Mouse (Mus musculus) myocyte (in vitro differentiated cells): Measurements from ENCODE around the gene Pogk. TPM values are rescaled to one million over a fixed set of nuclear protein-coding genes. Genes with fewer than 3 reads are reported as not detected.
A peak's percentile ranks its signal among the peaks of the same experiment; 100 is the strongest.

Source experiments
- H3K27me3 ChIP-seq: one replicate; pipeline ENCODE4 v1.6.1; 2011; ENCODE audit not compliant: control insufficient read depth, insufficient read depth, insufficient read length
- H3K36me3 ChIP-seq: one replicate; pipeline ENCODE4 v1.6.1; 2011; ENCODE audit not compliant: control insufficient read depth, insufficient read depth
- H3K4me2 ChIP-seq: one replicate; pipeline ENCODE4 v1.6.1; 2011; ENCODE audit warnings: low read depth, control low read depth
- H3K4me3 ChIP-seq: one replicate; pipeline ENCODE4 v1.5.1; 2011; ENCODE audit warnings: mild to moderate bottlenecking, control low read depth, moderate library complexity
- H3K79me2 ChIP-seq: one replicate; pipeline ENCODE4 v1.6.1; 2011; ENCODE audit not compliant: control insufficient read depth, insufficient read depth
- H3ac ChIP-seq: one replicate; pipeline ENCODE4 v1.6.1; 2011; ENCODE audit not compliant: control insufficient read depth, insufficient read length
- CEBPB ChIP-seq: IDR thresholded peaks from 2 replicates; pipeline ENCODE4 v1.6.1; 2011; ENCODE audit warnings: mild to moderate bottlenecking, moderate library complexity; ENCODE audit not compliant: poor library complexity, insufficient read depth, severe bottlenecking
- E2F4 ChIP-seq: IDR thresholded peaks from one replicate; pipeline ENCODE4 v1.6.1; 2011; ENCODE audit warnings: mild to moderate bottlenecking, control low read depth, moderate library complexity; ENCODE audit not compliant: insufficient read depth
- MAX ChIP-seq: IDR thresholded peaks from one replicate; pipeline ENCODE4 v1.6.1; 2011; ENCODE audit warnings: low read depth, mild to moderate bottlenecking, control low read depth
- MYOD1 ChIP-seq, 3 experiments: IDR thresholded peaks; one replicate each; pipeline ENCODE4 v1.6.1; 2011; ENCODE audit warnings: control low read depth in 2 of 3, low read depth in 2 of 3, mild to moderate bottlenecking in 2 of 3, moderate library complexity in 1 of 3; ENCODE audit not compliant: insufficient read length in 2 of 3, control insufficient read depth in 1 of 3
- MYOG ChIP-seq, 3 experiments: IDR thresholded peaks; one replicate each; pipeline ENCODE4 v1.6.1; 2011; ENCODE audit warnings: control low read depth in 2 of 3, low read depth in 2 of 3, mild to moderate bottlenecking in 2 of 3; ENCODE audit not compliant: insufficient read length in 2 of 3, control insufficient read depth in 1 of 3, insufficient read depth in 1 of 3
- POLR2A ChIP-seq: IDR thresholded peaks from one replicate; pipeline ENCODE4 v1.6.1; 2011; ENCODE audit warnings: low read depth, mild to moderate bottlenecking, control low read depth, moderate library complexity; ENCODE audit not compliant: insufficient read length
- POLR2AphosphoS2 ChIP-seq: IDR thresholded peaks from one replicate; pipeline ENCODE4 v1.6.1; 2011; ENCODE audit warnings: low read depth, control low read depth; ENCODE audit not compliant: insufficient read length
- REST ChIP-seq: IDR thresholded peaks from one replicate; pipeline ENCODE4 v1.6.1; 2011; ENCODE audit warnings: mild to moderate bottlenecking, control low read depth, moderate library complexity; ENCODE audit not compliant: insufficient read depth, insufficient read length
- SRF ChIP-seq: IDR thresholded peaks from one replicate; pipeline ENCODE4 v1.6.1; 2011; ENCODE audit warnings: low read depth; ENCODE audit not compliant: control insufficient read depth, insufficient read length
- TCF12 ChIP-seq: IDR thresholded peaks from one replicate; pipeline ENCODE4 v1.6.1; 2011; ENCODE audit warnings: mild to moderate bottlenecking, control low read depth; ENCODE audit not compliant: poor library complexity, insufficient read depth, severe bottlenecking
- TCF3 ChIP-seq: IDR thresholded peaks from one replicate; pipeline ENCODE4 v1.6.1; 2011; ENCODE audit warnings: low read depth, control low read depth; ENCODE audit not compliant: insufficient read length
- USF1 ChIP-seq: IDR thresholded peaks from one replicate; pipeline ENCODE4 v1.6.1; 2011; ENCODE audit warnings: low read depth, mild to moderate bottlenecking, control low read depth, moderate library complexity
- polyA plus RNA-seq: library from polyadenylated mRNA; unstranded; fragments of >200 nt; fragmentation: generic; extraction: Trizol; gene quantifications from one replicate; pipeline ENCODE4 v1.2.1, GENCODE M21; 2012; ENCODE audit warnings: missing spikeins

The Pogk gene
- polyA plus RNA-seq, 1 experiment, result 6.2 TPM

- no peak overlapping the region for H3ac ChIP-seq
- H3K4me2 ChIP-seq, result peak overlapping the region; percentile 94
- no peaks in the 10 kb centered on the region for H3K27me3 ChIP-seq
- no peak overlapping the region for H3K4me3 ChIP-seq
- TF ChIP-seq E2F4, result no peak
- peaks cover 6% of the 10 kb centered on the region for H3K36me3 ChIP-seq
- H3K79me2 ChIP-seq, result peaks cover 28% of the 10 kb centered on the region
These were observed 27.8 kb downstream of the Pogk start for GRCm38 (mm10) chr1:166381821-166382220.

GRCm38 (mm10) chr1:166381336-166381735 is 28.3 kb downstream of the Pogk start:
- Histone ChIP-seq H3K79me2 (peaks cover 28% of the 10 kb centered on the region), H3K36me3 (peaks cover 6% of the 10 kb centered on the region), H3ac (no peak overlapping the region), H3K4me3 (no peak overlapping the region), H3K27me3 (no peaks in the 10 kb centered on the region), H3K4me2 (peak overlapping the region; percentile 94)
- TF ChIP-seq TCF3, result no peak
- no peak for TF ChIP-seq MYOG (IDR thresholded peaks at IDR 0.05; ENCODE audit: control insufficient read depth in 1 of 3, insufficient read depth in 1 of 3, insufficient read length in 2 of 3, low read depth in 2 of 3)
- no peak for TF ChIP-seq POLR2AphosphoS2
- no peak for TF ChIP-seq POLR2A
- TF ChIP-seq CEBPB, result no peak
- no peak for TF ChIP-seq SRF
- TF ChIP-seq MAX, result no peak
- no peak for TF ChIP-seq E2F4
- TF ChIP-seq TCF12, result no peak
- TF ChIP-seq USF1, result no peak

- Histone ChIP-seq H3K27me3 (no peaks in the 10 kb centered on the region), H3K4me3 (peak overlapping the region; percentile 90), H3K36me3 (no peaks in the 10 kb centered on the region), H3K4me2 (peak overlapping the region; percentile 94), H3ac (peak overlapping the region; percentile 91), H3K79me2 (peaks cover 28% of the 10 kb centered on the region)
- no peak for TF ChIP-seq POLR2A
- TF ChIP-seq MYOD1 (IDR thresholded peaks at IDR 0.05; ENCODE audit: control insufficient read depth in 1 of 3, insufficient read length in 2 of 3, low read depth in 2 of 3), result no peak
These were observed 29.9 kb downstream of the Pogk start for GRCm38 (mm10) chr1:166379630-166380231.

GRCm38 (mm10) chr1:166379013-166379629 is 30.5 kb downstream of the Pogk start, which contains the start of gene Tada1:
Tada1 (plus strand) TSS chr1:166379097.
- Histone ChIP-seq H3K36me3 (no peaks in the 10 kb centered on the region), H3K27me3 (no peaks in the 10 kb centered on the region), H3K4me3 (peak within 1 kb of the TSS; percentile 90), H3ac (peak within 1 kb of the TSS; percentile 91), H3K79me2 (peaks cover 28% of the 10 kb centered on the region), H3K4me2 (peak within 1 kb of the TSS; percentile 94)
- TF ChIP-seq TCF3, result no peak
- TF ChIP-seq USF1, result peak; percentile 76
- no peak for TF ChIP-seq TCF12
- TF ChIP-seq POLR2AphosphoS2, result peak; percentile 55
- TF ChIP-seq POLR2A, result peak; percentile 77
- TF ChIP-seq SRF, result peak; percentile 36
- TF ChIP-seq MAX, result no peak
- TF ChIP-seq E2F4, result no peak
- TF ChIP-seq CEBPB, result no peak
- TF ChIP-seq REST, result no peak
- TF ChIP-seq MYOG (IDR thresholded peaks at IDR 0.05; ENCODE audit: control insufficient read depth in 1 of 3, insufficient read depth in 1 of 3, insufficient read length in 2 of 3, low read depth in 2 of 3), result no peak
- TF ChIP-seq MYOD1 (IDR thresholded peaks at IDR 0.05; ENCODE audit: control insufficient read depth in 1 of 3, insufficient read length in 2 of 3, low read depth in 2 of 3), result peak in 1 of 3 experiments; percentile 6

GRCm38 (mm10) chr1:166378431-166379012 is 31.1 kb downstream of the Pogk start:
- Histone ChIP-seq H3K36me3 (no peaks in the 10 kb centered on the region), H3K27me3 (no peaks in the 10 kb centered on the region), H3K79me2 (peaks cover 28% of the 10 kb centered on the region), H3K4me2 (peak overlapping the region; percentile 49), H3ac (peak overlapping the region; percentile 91), H3K4me3 (peak overlapping the region; percentile 90)
- TF ChIP-seq MYOD1 (IDR thresholded peaks at IDR 0.05; ENCODE audit: control insufficient read depth in 1 of 3, insufficient read length in 2 of 3, low read depth in 2 of 3) (peak in 1 of 3 experiments; percentile 0), SRF (no peak)
